Mouse (Mus musculus): ENCODE measurements around the gene Gm773. TPM values are rescaled to one million over a fixed set of nuclear protein-coding genes. Genes with fewer than 3 reads are reported as not detected.
"Not testable (repeated sequence)": the region's sequence is repeated elsewhere in the genome, so short reads cannot be mapped to it uniquely, and the experiment has no call there.

Gm773 gene
- 0.11 TPM in 1 of 2 replicates, not detected in the other for polyA plus RNA-seq (2012; rRNA removed)

DNA sequence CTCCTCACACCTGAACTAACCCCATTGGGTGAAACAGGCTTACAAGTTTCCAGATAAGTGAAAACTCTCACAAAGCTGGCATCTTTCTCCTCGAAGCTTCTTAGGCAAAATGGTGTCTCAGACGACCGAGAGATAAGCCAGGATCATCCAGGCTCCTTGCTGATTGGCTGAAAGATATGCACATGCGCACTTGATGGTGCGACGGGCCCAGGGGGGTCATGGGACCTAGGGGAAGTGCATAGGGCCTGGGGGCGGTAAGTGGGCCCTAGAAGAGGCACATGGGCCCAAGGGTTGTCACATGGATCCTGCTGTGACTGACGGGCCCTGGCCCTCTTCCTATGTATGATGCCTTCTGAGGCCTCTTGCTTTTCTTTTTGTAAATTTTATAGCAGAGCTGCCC, at the start of gene Gm773:
Gm773 (minus strand) TSS at position 111 of the 400 bp plus-strand sequence.
- no peak for TF ChIP-seq POLR2A (IDR thresholded peaks at IDR 0.05; ENCODE audit: low read depth, low read length)
- TF ChIP-seq CTCF (conservative IDR thresholded peaks at IDR 0.05; ENCODE audit: insufficient read depth, insufficient read length, low read depth, low read length), result no peak
- Histone ChIP-seq H3K4me3 (ENCODE audit: insufficient read depth, low read depth, low read length) (no peak within 1 kb of the TSS), H3K27me3 (replicated peaks; ENCODE audit: control insufficient read depth, insufficient read depth, low read length) (no peaks in the 10 kb centered on the region), H3K4me1 (ENCODE audit: control insufficient read depth, insufficient read depth, low read length) (no peaks in the 10 kb centered on the region), H3K36me3 (ENCODE audit: control insufficient read depth, insufficient read depth, low read length) (no peaks in the 10 kb centered on the region), H3K27ac (ENCODE audit: insufficient read depth, low read depth, low read length) (no peak within 1 kb of the TSS)
- WGBS, result 91% methylated on average over 8 of the region's 8 CpGs
- no peak for DNase-seq

DNA sequence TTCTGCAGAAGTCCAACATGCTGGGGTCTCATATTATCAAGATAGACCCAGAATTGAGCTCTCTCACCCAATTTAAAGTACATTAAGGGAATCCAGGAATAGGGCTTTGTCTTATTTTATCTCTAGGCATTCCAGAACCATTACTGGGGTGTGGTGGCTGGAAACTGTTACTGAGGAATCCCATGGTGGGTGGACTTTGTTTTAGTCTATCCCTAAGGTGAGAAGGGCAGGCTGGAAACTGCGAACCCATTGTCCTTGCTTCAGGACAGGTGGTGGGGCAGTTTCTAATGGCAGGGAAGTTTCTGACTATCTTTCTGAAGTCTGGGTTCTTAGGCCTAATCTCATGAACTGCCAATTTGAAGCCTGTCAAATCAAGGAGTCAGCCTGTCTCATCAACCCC, 26.2 kb downstream of the Gm773 start:
- not testable (repeated sequence) for H3K27ac ChIP-seq (ENCODE audit: insufficient read depth, low read depth, low read length); H3K27me3 ChIP-seq (replicated peaks; ENCODE audit: control insufficient read depth, insufficient read depth, low read length); H3K4me1 ChIP-seq (ENCODE audit: control insufficient read depth, insufficient read depth, low read length); H3K4me3 ChIP-seq (ENCODE audit: insufficient read depth, low read depth, low read length); H3K36me3 ChIP-seq (ENCODE audit: control insufficient read depth, insufficient read depth, low read length); DNase-seq
- WGBS, result no CpG with 5 or more reads among the region's 1 CpGs

DNA sequence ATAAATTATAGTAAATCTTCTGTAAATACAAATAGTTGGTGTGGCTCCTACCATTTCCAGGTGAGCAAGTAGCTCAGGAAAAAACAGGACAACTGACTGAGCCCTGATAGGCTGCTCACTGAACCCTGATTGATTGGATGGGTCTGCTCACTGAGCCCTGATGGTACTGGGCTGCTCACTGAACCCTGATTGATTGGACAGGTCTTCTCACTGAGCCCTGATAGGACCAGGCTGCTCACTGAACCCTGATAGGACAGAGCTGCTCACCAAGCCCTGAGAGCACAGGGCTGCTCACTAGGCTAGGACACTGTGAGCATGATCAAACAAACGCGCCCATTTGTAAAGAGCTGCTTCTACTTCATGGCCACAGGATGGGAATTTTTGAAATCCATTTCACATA, 61.3 kb downstream of the Gm773 start:
- WGBS, result 72% methylated on average over 2 of the region's 2 CpGs
- Histone ChIP-seq H3K27me3 (replicated peaks; ENCODE audit: control insufficient read depth, insufficient read depth, low read length) (no peaks in the 10 kb centered on the region), H3K4me1 (ENCODE audit: control insufficient read depth, insufficient read depth, low read length) (no peaks in the 10 kb centered on the region), H3K27ac (ENCODE audit: insufficient read depth, low read depth, low read length) (no peak overlapping the region), H3K36me3 (ENCODE audit: control insufficient read depth, insufficient read depth, low read length) (no peaks in the 10 kb centered on the region), H3K4me3 (ENCODE audit: insufficient read depth, low read depth, low read length) (no peak overlapping the region)
- TF ChIP-seq CTCF (conservative IDR thresholded peaks at IDR 0.05; ENCODE audit: insufficient read depth, insufficient read length, low read depth, low read length) (no peak), POLR2A (IDR thresholded peaks at IDR 0.05; ENCODE audit: low read depth, low read length) (no peak)
- no peak for DNase-seq

Other genes with a start within 250 kb of the Gm773 start
- not detected in 2 replicates for gene 3830403N18Rik, start 76.3 kb downstream of the Gm773 start, polyA plus RNA-seq (2012; rRNA removed)
- 0.46 and 0.86 TPM in 2 replicates for gene Zfp449, start 133.5 kb upstream of the Gm773 start, polyA plus RNA-seq (2012; rRNA removed)
- gene Smim10l2a, start 161.7 kb upstream of the Gm773 start, polyA plus RNA-seq (2012; rRNA removed), result 1.0 and 1.8 TPM in 2 replicates
- not detected in 2 replicates for gene Gm2174, start 235.1 kb upstream of the Gm773 start, polyA plus RNA-seq (2012; rRNA removed)
- 8.6 and 9.6 TPM in 2 replicates for gene Ints6l, start 242.0 kb upstream of the Gm773 start, polyA plus RNA-seq (2012; rRNA removed)